Mouse (Mus musculus) liver, postnatal 0 days (tissue): Measurements from ENCODE around the gene Endov. TPM values are rescaled to one million over a fixed set of nuclear protein-coding genes. Genes with fewer than 3 reads are reported as not detected.

Source experiments
- ATAC-seq: fragments of 200-750 bp; cut with Nextera tagmentation; 2 replicates; pipeline ENCODE4 v1.8.0; 2017; ENCODE audit warnings: mild to moderate bottlenecking, moderate library complexity
- DNase-seq: peaks from one replicate; pipeline ENCODE4 v3.0.0-alpha.2; 2016
- H3K27ac ChIP-seq: fragments of 300-500 bp; sonication (generic); 2 replicates; pipeline ENCODE4 v1.5.1; 2014; ENCODE audit warnings: antibody characterized with exemption, moderate library complexity, mild to moderate bottlenecking, low read depth
- H3K27me3 ChIP-seq: fragments of 300-500 bp; sonication (generic); 2 replicates; pipeline ENCODE4 v1.6.1; 2014; ENCODE audit warnings: low read length, control low read depth, mixed read lengths; ENCODE audit not compliant: insufficient read depth
- H3K36me3 ChIP-seq: fragments of 300-500 bp; sonication (generic); replicated peaks from 2 replicates; pipeline ENCODE4 v1.6.1; 2014; ENCODE audit warnings: mild to moderate bottlenecking, control low read depth, low read length, moderate library complexity, mixed read lengths; ENCODE audit not compliant: insufficient read depth
- H3K4me1 ChIP-seq: fragments of 300-500 bp; sonication (generic); 2 replicates; pipeline ENCODE4 v1.6.1; 2014; ENCODE audit warnings: antibody characterized with exemption, mild to moderate bottlenecking, control low read depth; ENCODE audit not compliant: insufficient read depth
- H3K4me2 ChIP-seq: fragments of 300-500 bp; sonication (generic); 2 replicates; pipeline ENCODE4 v1.6.1; 2014; ENCODE audit warnings: low read depth, mild to moderate bottlenecking, low read length, moderate library complexity, mixed read lengths
- H3K4me3 ChIP-seq: fragments of 300-500 bp; sonication (generic); 2 replicates; pipeline ENCODE4 v1.5.1; 2014; ENCODE audit warnings: low read depth, low read length
- H3K9ac ChIP-seq: fragments of 300-500 bp; sonication (generic); replicated peaks from 2 replicates; pipeline ENCODE4 v1.6.1; 2014; ENCODE audit warnings: mild to moderate bottlenecking, moderate library complexity
- H3K9me3 ChIP-seq: fragments of 300-500 bp; sonication (generic); 2 replicates; pipeline ENCODE4 v1.6.1; 2016; ENCODE audit warnings: mild to moderate bottlenecking, control low read depth, low read length, mixed read lengths
- CTCF ChIP-seq: sonication (generic); IDR thresholded peaks from 2 replicates; pipeline ENCODE4 v1.5.1; 2016; ENCODE audit warnings: antibody characterized with exemption, low read depth
- EP300 ChIP-seq: IDR thresholded peaks from 2 replicates; pipeline ENCODE4 v1.6.1; 2016; ENCODE audit warnings: antibody characterized with exemption, low read depth, mild to moderate bottlenecking
- WGBS: fragments of 180-500 bp; shearing (Covaris S2); extraction: QIAGEN DNeasy Blood & Tissue Kit; methylation state at CpG from one replicate; pipeline ENCODE4 v1.1.7; 2014; ENCODE audit not compliant: insufficient replicate concordance; 5-methylcytosine and 5-hydroxymethylcytosine counted together
- polyA plus RNA-seq: library from polyadenylated mRNA; unstranded; fragments of >200 nt; fragmentation: Nextera tagmentation; extraction: Ambion mirVana; gene quantifications from 2 replicates; pipeline ENCODE4 v1.2.1, GENCODE M21; 2015

Gene Endov
- polyA plus RNA-seq, 1 experiment from 2014 or later = 6.4 TPM

GRCm38 (mm10) chr11:119492830-119493229 lies 1.7 kb downstream of the Endov start:
- Histone ChIP-seq H3K4me3 (no peak overlapping the region), H3K9ac (no peak overlapping the region), H3K9me3 (no peaks in the 10 kb centered on the region), H3K27ac (no peak overlapping the region), H3K4me2 (no peak overlapping the region), H3K36me3 (peaks cover 11% of the 10 kb centered on the region; the same call in 1 of the 2 replicates), H3K4me1 (peaks cover 9% of the 10 kb centered on the region), H3K27me3 (no peaks in the 10 kb centered on the region)
- ATAC-seq (no peak), DNase-seq (no peak)
- TF ChIP-seq EP300 = no peak
- TF ChIP-seq CTCF = no peak
- WGBS = 92% methylated on average over 6 of the region's 6 CpGs

GRCm38 (mm10) chr11:119493516-119493915 lies 2.4 kb downstream of the Endov start:
- TF ChIP-seq EP300 (no peak), CTCF (no peak)
- no peak for ATAC-seq
- 63% methylated on average over 4 of the region's 4 CpGs for WGBS

GRCm38 (mm10) chr11:119496147-119496546 lies 5.0 kb downstream of the Endov start:
- WGBS = 86% methylated on average over 5 of the region's 5 CpGs
- ATAC-seq (no peak), DNase-seq (no peak)
- TF ChIP-seq EP300 (no peak), CTCF (no peak)
- no peak overlapping the region for H3K4me2 ChIP-seq
- H3K27ac ChIP-seq = no peak overlapping the region
- peaks cover 4% of the 10 kb centered on the region for H3K4me1 ChIP-seq
- no peaks in the 10 kb centered on the region for H3K9me3 ChIP-seq
- H3K27me3 ChIP-seq = no peaks in the 10 kb centered on the region
- no peak overlapping the region for H3K4me3 ChIP-seq
- no peak overlapping the region for H3K9ac ChIP-seq
- 0 out of 2 replicates have a peak, but pooled peaks cover 4% of the 10 kb centered on the region for H3K36me3 ChIP-seq

More at GRCm38 (mm10) chr11:119493516-119493915, 2.4 kb downstream of the Endov start:
- Histone ChIP-seq H3K9me3 (no peaks in the 10 kb centered on the region), H3K9ac (no peak overlapping the region), H3K4me2 (no peak overlapping the region), H3K27me3 (no peaks in the 10 kb centered on the region), H3K4me3 (no peak overlapping the region), H3K4me1 (peaks cover 9% of the 10 kb centered on the region), H3K27ac (no peak overlapping the region), H3K36me3 (peaks cover 6% of the 10 kb centered on the region; the same call in 1 of the 2 replicates)
- no peak for DNase-seq

- TF ChIP-seq CTCF (no peak), EP300 (no peak)
- no peak overlapping the region for H3K4me2 ChIP-seq
- H3K4me1 ChIP-seq = no peaks in the 10 kb centered on the region
- H3K27ac ChIP-seq = no peak overlapping the region
- no peak overlapping the region for H3K9ac ChIP-seq
- peaks cover 9% of the 10 kb centered on the region; the same call in 1 of the 2 replicates for H3K36me3 ChIP-seq
- no peaks in the 10 kb centered on the region for H3K9me3 ChIP-seq
- no peak overlapping the region for H3K4me3 ChIP-seq
- DNase-seq = no peak
- ATAC-seq = no peak
- no peaks in the 10 kb centered on the region for H3K27me3 ChIP-seq
- WGBS = 69% methylated on average over 4 of the region's 4 CpGs
Measured at GRCm38 (mm10) chr11:119497451-119497850, 6.3 kb downstream of the Endov start.

GRCm38 (mm10) chr11:119499297-119499696 lies 8.2 kb downstream of the Endov start:
- no peaks in the 10 kb centered on the region for H3K9me3 ChIP-seq
- H3K36me3 ChIP-seq = peaks cover 19% of the 10 kb centered on the region; the same call in 1 of the 2 replicates
- no peaks in the 10 kb centered on the region for H3K4me1 ChIP-seq
- H3K9ac ChIP-seq = no peak overlapping the region
- 84% methylated on average over 4 of the region's 4 CpGs for WGBS
- DNase-seq (no peak), ATAC-seq (no peak)
- no peak overlapping the region for H3K27ac ChIP-seq
- H3K4me2 ChIP-seq = no peak overlapping the region
- no peak overlapping the region for H3K4me3 ChIP-seq
- TF ChIP-seq CTCF (no peak), EP300 (no peak)
- no peaks in the 10 kb centered on the region for H3K27me3 ChIP-seq

- Histone ChIP-seq H3K4me2 (no peak overlapping the region), H3K9ac (no peak overlapping the region), H3K4me3 (no peak overlapping the region), H3K4me1 (no peaks in the 10 kb centered on the region), H3K36me3 (peaks cover 19% of the 10 kb centered on the region; the same call in 1 of the 2 replicates), H3K9me3 (no peaks in the 10 kb centered on the region), H3K27ac (no peak overlapping the region), H3K27me3 (no peaks in the 10 kb centered on the region)
- ATAC-seq (no peak), DNase-seq (no peak)
- TF ChIP-seq CTCF (no peak), EP300 (no peak)
- 89% methylated on average over 2 of the region's 2 CpGs for WGBS
Measured at GRCm38 (mm10) chr11:119500011-119500410, 8.9 kb downstream of the Endov start.

- Histone ChIP-seq H3K4me2 (no peak overlapping the region), H3K9ac (no peak overlapping the region), H3K36me3 (peaks cover 28% of the 10 kb centered on the region), H3K27ac (no peak overlapping the region), H3K9me3 (no peaks in the 10 kb centered on the region), H3K4me1 (no peaks in the 10 kb centered on the region), H3K4me3 (no peak overlapping the region), H3K27me3 (no peaks in the 10 kb centered on the region)
- DNase-seq = peak; percentile 79
- ATAC-seq = peak; percentile 73
- TF ChIP-seq EP300 (no peak), CTCF (peak; percentile 98)
Measured at GRCm38 (mm10) chr11:119503675-119504074, 12.5 kb downstream of the Endov start.
